Mouse (Mus musculus) embryo, embryonic 10 days (tissue): ENCODE measurements at regions not wholly inside any gene's neighbourhood (a gene's known extent, or its start where the extent isn't known, plus 50 kb on each side); places are given as distances from the start of the nearest gene placed in this dataset.

Source experiments
- DNase-seq: peaks from one replicate; pipeline ENCODE4 v3.0.0-alpha.2; 2015; ENCODE audit warnings: low spot score

DNA sequence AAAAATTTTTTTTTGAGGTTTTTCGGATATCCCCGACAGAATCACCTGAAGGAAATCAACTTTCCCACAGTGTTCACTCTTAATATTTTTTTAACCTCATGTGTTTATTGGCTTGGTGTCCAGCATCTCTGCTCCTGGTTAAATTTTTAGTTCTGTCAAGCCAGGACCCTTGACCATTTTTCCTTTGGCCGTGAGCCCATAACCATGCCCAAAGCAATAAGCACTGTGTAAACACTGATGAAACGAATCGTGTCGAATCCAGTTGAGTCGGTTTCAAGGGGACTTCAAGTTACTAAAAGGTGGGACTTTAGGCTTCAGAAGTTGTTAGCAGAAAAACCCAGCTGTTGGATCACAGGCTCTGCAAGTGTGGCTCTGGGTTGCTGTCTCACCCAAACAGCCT, 117.0 kb upstream of the Spdye4c start:
- no peak for DNase-seq

GRCm38 (mm10) chr2:128477242-128477641, 113.8 kb upstream of the Spdye4c start:
- no peak for DNase-seq

DNA sequence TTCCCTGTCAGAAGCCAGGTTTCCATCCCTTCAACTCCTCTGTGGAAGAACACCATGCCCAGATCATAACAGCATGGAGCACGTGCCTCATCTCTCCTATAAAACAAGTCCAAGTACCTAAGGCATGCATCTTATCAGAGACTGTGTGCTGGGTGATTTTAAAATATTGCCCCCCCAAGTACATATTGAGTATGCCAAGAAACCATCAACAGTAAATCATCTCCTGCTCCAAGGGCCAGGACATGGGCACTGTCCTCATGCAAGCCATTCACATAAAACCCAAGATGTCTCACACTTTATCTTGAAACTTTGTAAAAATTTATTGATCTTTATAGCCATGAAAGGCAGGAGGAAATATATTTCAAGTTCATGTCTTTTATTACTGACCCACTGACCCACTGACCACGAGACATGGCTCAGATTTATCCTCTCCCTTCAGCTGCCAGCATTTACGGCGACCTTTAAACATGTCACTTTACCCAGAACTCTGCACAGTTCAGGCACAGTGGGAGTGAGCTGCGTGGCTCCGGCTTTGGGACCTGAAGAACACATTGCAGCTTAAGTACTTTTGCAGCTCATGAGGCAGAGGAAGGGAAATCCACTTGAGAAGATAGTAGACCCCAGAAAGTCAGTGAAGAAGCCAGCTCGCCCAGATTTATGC, 99.7 kb upstream of the Spdye4c start:
- DNase-seq = no peak

DNA sequence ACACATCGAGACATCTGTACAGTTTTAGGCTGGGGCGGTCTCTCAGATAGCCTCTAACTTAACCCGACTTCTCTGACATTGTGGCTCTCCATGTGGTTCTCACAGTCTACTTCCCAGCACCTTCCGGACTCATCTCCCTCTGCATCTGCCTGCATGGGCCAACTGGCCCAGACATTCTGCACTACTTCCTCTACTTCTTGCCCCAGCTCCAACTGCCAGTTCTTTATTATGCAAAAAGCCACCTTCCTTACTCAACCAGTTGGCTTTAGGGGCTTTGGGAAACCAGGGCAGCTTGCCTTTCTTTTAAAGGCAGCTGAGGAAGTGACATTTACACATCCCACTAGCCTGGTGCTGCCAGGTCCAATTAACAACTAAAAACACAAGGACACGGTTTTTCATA, 97.1 kb upstream of the Spdye4c start:
- no peak for DNase-seq

DNA sequence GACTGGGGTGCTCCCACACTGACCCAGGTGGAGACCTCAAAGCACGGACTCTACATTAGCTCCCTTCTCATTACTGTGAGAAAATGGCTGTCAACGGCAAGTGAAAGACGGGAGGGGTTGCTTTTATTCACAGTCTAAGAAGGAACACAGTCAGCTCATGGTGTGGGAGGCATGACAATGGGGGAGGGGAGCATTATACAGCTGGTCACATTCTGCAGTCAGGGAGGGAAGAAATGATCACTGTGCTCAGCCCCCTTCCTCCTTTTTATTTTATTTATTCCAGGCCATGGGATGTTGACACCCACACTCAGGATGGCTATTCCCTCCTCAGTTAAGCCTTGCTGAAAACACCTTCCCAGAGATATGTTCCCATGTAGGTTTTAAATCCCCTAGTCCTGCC, 93.1 kb upstream of the Spdye4c start:
- no peak for DNase-seq

- DNase-seq = no peak
Measured at GRCm38 (mm10) chr2:128498611-128499010, 92.4 kb upstream of the Spdye4c start.

DNA sequence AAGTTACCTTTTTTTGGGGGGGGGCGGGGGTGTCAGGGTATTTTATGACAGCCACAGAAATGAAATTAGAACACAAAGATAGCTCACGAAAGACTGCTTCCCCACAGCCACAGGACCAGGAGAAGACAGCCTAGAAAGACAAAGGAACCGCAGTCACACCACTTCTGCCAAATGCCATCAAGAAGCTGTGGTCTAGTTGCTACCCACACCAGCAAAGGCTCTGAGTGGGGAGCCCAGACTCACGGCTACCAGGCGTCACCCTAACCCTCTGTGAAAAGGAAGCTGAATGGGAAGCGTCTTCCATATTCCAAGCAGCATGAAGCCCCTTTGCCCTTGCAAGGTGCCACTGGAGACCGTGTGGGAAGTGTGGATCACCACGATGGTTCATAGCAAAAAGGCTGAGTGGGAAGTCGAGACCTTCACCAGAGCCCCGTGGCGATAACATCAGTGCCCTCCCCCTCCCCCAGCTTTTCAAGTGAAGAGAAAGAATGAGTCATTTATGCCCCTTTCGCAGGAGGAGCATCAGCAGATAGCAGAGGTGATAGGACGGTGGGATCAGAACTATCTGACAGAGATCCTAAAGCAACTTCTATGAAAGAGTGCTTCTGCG, 91.3 kb upstream of the Spdye4c start:
- DNase-seq = no peak

GRCm38 (mm10) chr2:128502676-128503075, 88.3 kb upstream of the Spdye4c start:
- no peak for DNase-seq

DNA sequence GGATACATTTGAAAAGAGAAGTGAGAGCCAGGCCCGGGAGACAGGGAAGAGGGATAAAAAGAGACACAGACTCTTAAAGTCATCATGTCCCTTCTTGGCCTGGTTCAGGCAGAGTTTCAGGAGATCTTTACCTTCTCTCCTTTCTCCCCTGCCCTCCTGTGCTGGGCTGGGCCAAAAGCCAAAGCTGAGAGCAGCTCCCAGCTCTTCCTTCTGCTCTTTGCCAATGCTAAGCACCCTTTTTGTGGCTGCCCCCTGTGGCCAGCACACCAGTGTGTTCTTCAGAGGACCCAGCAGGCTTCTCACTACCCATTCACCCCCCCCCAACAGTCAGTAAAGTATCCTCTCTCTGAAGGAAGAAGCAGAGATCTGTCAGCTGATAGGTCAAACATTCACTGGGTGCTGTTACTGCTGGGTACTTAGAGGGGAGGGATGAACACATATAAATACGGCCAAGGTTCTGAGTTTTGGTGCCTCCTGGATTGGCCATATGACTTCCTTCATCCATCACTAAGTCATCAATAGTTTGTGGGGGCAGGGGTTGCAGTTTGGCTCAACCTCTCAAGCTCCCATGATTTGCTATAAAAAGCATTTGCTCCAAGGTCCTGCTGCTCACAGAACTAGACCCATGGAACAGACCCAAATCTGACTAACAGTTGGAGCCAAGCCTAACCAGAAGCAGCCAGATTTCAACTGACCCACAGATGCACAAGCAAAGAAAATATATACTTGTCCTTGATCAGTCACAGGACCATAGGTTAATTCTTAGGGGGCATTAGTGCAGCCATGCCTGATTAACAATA, 87.7 kb upstream of the Spdye4c start:
- DNase-seq = no peak

- peak; percentile 48 for DNase-seq
Measured at GRCm38 (mm10) chr2:128507591-128508243, 83.3 kb upstream of the Spdye4c start.

DNA sequence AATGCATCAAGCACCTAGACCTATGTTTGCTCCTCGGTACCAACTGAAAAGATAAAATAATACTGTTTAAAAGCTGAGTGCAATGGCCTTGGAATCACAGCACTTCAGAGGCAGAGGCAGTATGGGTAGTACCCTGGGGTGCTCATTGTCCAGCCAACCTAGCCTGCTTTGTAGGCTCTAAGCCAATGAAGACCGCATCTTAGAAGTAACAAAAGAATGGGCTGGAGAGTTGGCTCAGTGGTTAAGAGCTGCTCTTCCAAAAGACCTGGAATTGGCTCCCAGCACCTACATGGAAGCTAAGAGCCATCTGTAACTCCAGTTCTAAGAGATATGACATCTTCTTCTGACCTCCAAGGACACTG, 82.8 kb upstream of the Spdye4c start:
- no peak for DNase-seq

- DNase-seq = no peak
Measured at GRCm38 (mm10) chr2:128511291-128511690, 79.7 kb upstream of the Spdye4c start.

DNA sequence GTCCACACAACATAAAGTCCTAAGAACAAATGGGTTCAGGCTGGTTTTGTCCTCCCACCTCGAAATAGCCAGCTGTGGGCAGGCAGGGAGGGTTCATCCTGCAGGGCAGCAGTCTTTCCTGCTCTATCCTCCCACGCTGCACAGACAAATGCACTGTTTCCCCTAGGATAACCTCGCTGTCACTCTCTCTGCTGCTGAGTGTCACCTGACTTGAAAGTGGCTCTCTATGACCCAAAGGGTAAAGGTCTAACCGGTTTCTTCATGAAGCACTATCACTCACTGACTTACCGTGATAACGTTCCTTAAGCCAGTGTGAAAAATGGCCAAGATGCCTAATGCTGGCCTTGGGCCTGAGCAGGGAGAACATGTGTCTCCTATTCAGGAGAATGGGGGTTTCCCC, 78.2 kb upstream of the Spdye4c start:
- no peak for DNase-seq

DNA sequence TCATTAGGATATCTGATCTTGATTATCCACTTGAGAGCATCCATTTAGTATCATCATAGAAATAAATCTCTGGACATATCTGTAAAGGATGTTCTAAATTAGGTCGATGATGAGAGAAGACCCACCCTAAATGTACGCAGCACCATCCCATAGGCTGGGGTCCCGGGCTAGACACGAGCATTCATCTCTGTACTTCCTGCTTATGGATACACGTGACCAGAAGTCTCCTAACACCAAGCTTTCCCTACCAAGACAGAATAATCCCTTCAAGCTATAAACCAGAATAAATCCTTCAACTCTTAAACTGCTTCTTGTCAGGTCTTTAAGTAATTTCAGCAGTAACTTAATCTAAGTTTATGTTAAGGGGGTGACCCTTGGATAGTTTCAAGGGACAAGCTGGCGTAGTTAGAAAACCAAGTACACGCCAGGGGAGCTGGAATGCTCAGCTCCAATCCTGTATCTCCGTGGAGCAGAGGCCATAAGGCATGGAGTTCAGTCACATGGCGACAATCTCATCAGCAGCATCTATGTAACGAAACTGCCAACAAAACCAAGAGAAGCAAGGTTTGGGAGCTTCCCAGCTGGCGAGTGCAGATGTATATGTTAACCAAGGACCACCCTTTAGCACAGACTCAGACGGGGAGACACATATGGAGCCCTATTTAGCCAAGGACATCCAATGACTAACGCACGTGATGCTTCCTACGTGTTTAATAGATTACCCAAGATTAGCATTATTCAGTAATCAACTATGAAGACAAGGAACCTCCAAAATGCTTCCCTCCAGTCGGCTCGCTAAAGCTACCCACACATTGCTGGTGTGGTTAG, 76.3 kb upstream of the Spdye4c start:
- no peak for DNase-seq

DNA sequence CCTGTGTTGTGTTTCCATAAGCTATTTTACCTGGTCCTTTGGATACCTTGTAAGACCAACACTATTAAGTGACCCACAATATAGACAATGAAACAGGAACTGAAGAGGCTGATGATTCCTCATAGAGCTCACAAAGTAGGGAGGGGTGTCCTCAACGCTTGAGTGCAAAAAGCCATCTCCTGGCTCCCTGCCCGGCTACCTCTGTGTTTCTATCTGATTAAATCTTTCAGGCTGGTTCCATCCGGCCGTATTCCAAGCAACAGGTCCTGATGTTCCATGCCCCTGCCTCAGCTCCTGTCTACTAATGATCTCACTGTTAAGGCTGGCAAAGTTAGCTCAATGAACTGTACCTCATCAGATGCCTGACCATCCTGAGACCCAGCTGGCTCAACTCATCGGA, 75.3 kb upstream of the Spdye4c start:
- no peak for DNase-seq

- DNase-seq = no peak
Measured at GRCm38 (mm10) chr2:128516694-128517093, 74.3 kb upstream of the Spdye4c start.

- DNase-seq = no peak
Measured at GRCm38 (mm10) chr2:128518142-128518541, 72.9 kb upstream of the Spdye4c start.

DNA sequence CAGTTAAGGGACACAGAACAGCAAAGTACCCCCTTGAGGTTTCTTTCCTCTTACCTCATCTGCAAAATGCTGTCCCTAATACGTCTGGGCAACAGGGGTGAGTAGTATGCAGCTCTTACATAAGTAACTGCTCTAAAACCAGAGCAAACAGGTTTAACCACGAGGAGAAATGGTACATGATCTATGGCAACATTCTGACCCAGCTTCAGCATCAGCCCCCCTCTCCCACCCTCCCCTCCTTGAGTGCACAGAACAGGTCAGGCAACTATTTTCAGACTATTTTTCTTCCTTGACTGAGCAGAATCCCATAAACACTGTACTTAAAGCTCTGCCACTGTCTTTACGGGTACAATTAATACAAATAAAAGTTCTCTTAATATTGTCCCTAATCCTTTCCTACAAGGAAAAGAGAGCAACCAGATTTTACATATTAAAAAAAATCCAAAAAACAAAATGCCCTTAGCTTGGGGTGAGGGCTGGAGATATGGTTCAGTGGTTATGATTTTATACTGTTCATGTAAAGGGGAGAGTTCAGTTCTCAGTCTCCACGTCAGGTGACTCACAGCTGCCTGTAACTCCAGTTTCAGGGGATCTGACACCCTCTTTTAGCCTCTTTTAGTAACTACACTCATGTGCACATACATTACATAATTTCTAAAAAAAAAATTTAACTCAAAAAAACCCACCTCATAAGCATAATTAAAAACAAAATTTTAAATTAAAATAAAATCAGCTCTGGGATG, 69.1 kb upstream of the Spdye4c start:
- no peak for DNase-seq

DNA sequence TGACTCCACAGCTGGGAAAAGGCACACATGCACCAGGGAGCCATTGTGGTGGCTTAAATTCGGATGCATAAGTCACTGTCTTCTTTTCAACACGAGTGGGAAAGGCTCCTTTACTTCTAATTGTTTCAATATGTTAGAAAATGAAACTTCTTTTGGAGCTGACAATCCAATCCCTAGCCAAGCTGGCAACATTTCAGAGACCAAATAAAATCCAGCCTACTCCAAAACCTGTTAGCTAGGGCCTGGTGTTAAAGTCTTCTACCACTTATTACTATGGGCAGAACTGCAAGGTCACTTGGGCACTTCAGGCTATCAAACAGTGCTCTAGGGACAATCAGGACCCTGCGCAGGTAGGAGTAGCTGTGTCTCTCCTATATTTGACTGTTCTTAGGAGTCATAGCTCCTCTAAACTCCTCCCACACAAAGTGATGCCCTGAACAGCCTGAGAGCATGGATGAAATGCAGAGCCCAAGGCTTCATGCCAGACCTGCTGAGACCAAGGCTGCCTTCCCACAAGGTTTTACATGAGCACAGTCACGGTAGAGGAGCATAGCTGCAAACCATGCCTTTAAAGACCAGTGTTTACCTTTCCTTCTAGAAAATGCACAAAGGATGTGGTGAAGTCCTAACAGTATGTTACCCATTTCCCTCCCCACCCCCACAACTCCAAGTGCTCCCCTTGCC, 67.4 kb upstream of the Spdye4c start:
- no peak for DNase-seq

- no peak for DNase-seq
Measured at GRCm38 (mm10) chr2:128526100-128526499, 64.9 kb upstream of the Spdye4c start.

GRCm38 (mm10) chr2:128526883-128527344, 64.1 kb upstream of the Spdye4c start:
- no peak for DNase-seq
